Mouse (Mus musculus) liver, embryonic 14.5 days (tissue): Measurements from ENCODE around the gene Gm39566.

Experiments used
- CTCF ChIP-seq: IDR thresholded peaks from 2 replicates; pipeline ENCODE4 v1.5.1; 2016; ENCODE audit warnings: antibody characterized with exemption, low read depth, control low read depth
- EP300 ChIP-seq: IDR thresholded peaks from 2 replicates; pipeline ENCODE4 v1.6.1; 2016; ENCODE audit warnings: antibody characterized with exemption, low read depth

GRCm38 (mm10) chr11:69850754-69851153, 35.7 kb upstream of the Gm39566 start:
- TF ChIP-seq CTCF (no peak), EP300 (no peak)
